20 mouse cellular contexts compared by ENCODE assay signal in the genomic region with DNA sequence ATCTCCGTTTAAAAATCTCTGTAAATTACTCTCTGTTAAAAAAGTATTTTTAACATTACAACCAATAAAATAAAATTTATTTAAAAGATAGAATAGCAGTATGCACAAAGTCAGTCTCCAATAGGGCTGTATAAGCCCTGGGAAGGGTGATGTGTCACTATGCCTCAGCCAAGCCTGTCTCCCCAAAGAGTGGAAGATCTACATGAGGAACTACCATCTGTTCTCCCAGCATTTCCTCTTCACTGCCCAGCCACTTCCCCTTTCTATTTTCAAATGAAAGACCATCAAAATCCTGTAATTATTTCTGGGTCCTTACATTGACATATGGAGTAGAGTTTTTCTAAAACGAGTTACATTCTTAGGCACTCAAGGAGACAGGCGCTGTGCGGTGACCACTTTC. TPM values are rescaled to one million over a fixed set of nuclear protein-coding genes. Genes with fewer than 3 reads are reported as not detected.
DNase-seq lines count a peak whose midpoint lies in the region; TF ChIP-seq lines count a peak whose summit lies in the region.
"Had no signal": no experiment of that assay in that cellular context is flagged by ENCODE, and none has a peak within 500 bp of the region (broad histone marks: within the 10 kb centered on the region; RNA-seq: fewer than 3 reads in every experiment).

No protein-coding gene starts in this region.

- no peaks in the 10 kb centered on the region for H3K79me2 ChIP-seq in MEL (ENCODE audit: control insufficient read depth, insufficient read depth, low read length, poor library complexity)

- TF ChIP-seq CTCF in MEL (IDR thresholded peaks at IDR 0.05 in 2 of 3, conservative IDR thresholded peaks at IDR 0.05 in 1 of 3; ENCODE audit: control insufficient read depth in 1 of 3, insufficient read depth in 1 of 3, low read depth in 2 of 3, low read length in 3 of 3, poor library complexity in 1 of 3, severe bottlenecking in 1 of 3): no peak

- TF ChIP-seq POLR2A in MEL (IDR thresholded peaks at IDR 0.05; ENCODE audit: control insufficient read depth in 1 of 2, insufficient read depth in 1 of 2, low read depth in 1 of 2, low read length in 2 of 2, poor library complexity in 1 of 2): no peak

- peaks cover 0 to 2% of the 10 kb centered on the region in 2 experiments; a peak in 2 of 4 replicates for H3K36me3 ChIP-seq in MEL (ENCODE audit: control insufficient read depth in 1 of 2, insufficient read depth in 2 of 2, low read length in 2 of 2)
- H3K36me3 ChIP-seq: embryonic facial prominence, embryonic 12.5 days; heart, embryonic 15.5 days; hindbrain, embryonic 13.5 days; liver, embryonic 15.5 days; neural tube, embryonic 15.5 days had no signal

- intact Hi-C loops in gastrocnemius, postnatal 14 days (cut with DNase I; ENCODE audit: low total_unique reads): no loop called here

- H3K9me3 ChIP-seq in MEL (replicated peaks; ENCODE audit: insufficient read depth, low read length): no peaks in the 10 kb centered on the region
- H3K9me3 ChIP-seq: embryonic facial prominence, embryonic 12.5 days; heart, embryonic 15.5 days; hindbrain, embryonic 13.5 days; liver, embryonic 15.5 days; neural tube, embryonic 15.5 days had no signal

- peaks cover 0 to 5% of the 10 kb centered on the region in 2 experiments; a peak in 3 of 4 replicates for H3K4me1 ChIP-seq in MEL (ENCODE audit: control insufficient read depth in 1 of 2, insufficient read depth in 2 of 2, low read length in 2 of 2)
- no peaks in the 10 kb centered on the region for H3K4me1 ChIP-seq in brown adipose tissue, adult 24 weeks (ENCODE audit: control insufficient read depth, insufficient read depth, insufficient read length, low read length)
- H3K4me1 ChIP-seq: embryonic facial prominence, embryonic 12.5 days; heart, embryonic 15.5 days; hindbrain, embryonic 13.5 days; liver, embryonic 15.5 days; neural tube, embryonic 15.5 days had no signal

- no peak overlapping the region for H3K9ac ChIP-seq in MEL (ENCODE audit: control insufficient read depth, low read depth, low read length, poor library complexity, severe bottlenecking)
- H3K9ac ChIP-seq: embryonic facial prominence, embryonic 12.5 days; heart, embryonic 15.5 days; hindbrain, embryonic 13.5 days; liver, embryonic 15.5 days; neural tube, embryonic 15.5 days had no signal

- peaks cover 0 to under 1% of the 10 kb centered on the region in 2 experiments; a peak in 1 of 4 replicates for H3K27me3 ChIP-seq in MEL (ENCODE audit: control insufficient read depth in 1 of 2, insufficient read depth in 2 of 2, low read length in 2 of 2)
- H3K27me3 ChIP-seq: embryonic facial prominence, embryonic 12.5 days; heart, embryonic 15.5 days; hindbrain, embryonic 13.5 days; liver, embryonic 15.5 days; neural tube, embryonic 15.5 days had no signal

- TF ChIP-seq EP300 in MEL (IDR thresholded peaks at IDR 0.05; ENCODE audit: low read depth in 1 of 2, low read length in 2 of 2): peak in 1 of 2 experiments; percentile 32; a peak in 1 of 4 replicates

- no peak overlapping the region for H3K27ac ChIP-seq in MEL (ENCODE audit: control insufficient read depth, low read depth, low read length)
- peak overlapping the region; percentile 60 for H3K27ac ChIP-seq in brown adipose tissue, adult 24 weeks (replicated peaks; ENCODE audit: low read depth, low read length)
- H3K27ac ChIP-seq: embryonic facial prominence, embryonic 12.5 days; heart, embryonic 15.5 days; hindbrain, embryonic 13.5 days; liver, embryonic 15.5 days; neural tube, embryonic 15.5 days had no signal

- peak; percentile 3 for DNase-seq in layer of hippocampus, adult 11-12 months (ENCODE audit: low spot score)
- no peak for DNase-seq in layer of hippocampus, adult 8-10 months (ENCODE audit: low spot score in 2 of 2)
- DNase-seq in MEL (ENCODE audit: low read depth, low spot score): peak; percentile 59
- peak; percentile 28 to 30 for DNase-seq in monocyte, adult 2 months (ENCODE audit: low read depth in 1 of 2, low spot score in 2 of 2)
- DNase-seq in gastrocnemius, postnatal 14 days: no peak
- no peak for DNase-seq in adrenal gland, postnatal 14 days
- DNase-seq: adrenal gland, postnatal 25 days; cerebellum, adult 18-20 months; gastrocnemius, postnatal 10 days; kidney, postnatal 36 days; left cerebral cortex, postnatal 4 days had no signal

- no peak for TF ChIP-seq RAD21 in MEL (IDR thresholded peaks at IDR 0.05; ENCODE audit: low read depth, low read length)

- no peak overlapping the region for H3K4me3 ChIP-seq in MEL (ENCODE audit: control insufficient read depth in 1 of 2, insufficient read depth in 1 of 2, low read depth in 2 of 2, low read length in 2 of 2)
- no peak overlapping the region for H3K4me3 ChIP-seq in brown adipose tissue, adult 24 weeks (ENCODE audit: insufficient read depth, low read depth, low read length)
- H3K4me3 ChIP-seq: embryonic facial prominence, embryonic 12.5 days; heart, embryonic 15.5 days; hindbrain, embryonic 13.5 days; liver, embryonic 15.5 days; neural tube, embryonic 15.5 days had no signal

TF ChIP-seq in MEL, 35 proteins besides CTCF, POLR2A, EP300 and RAD21:
- TF ChIP-seq SMC3 (IDR thresholded peaks at IDR 0.05; ENCODE audit: low read depth, low read length): no peak
- TF ChIP-seq TBP (IDR thresholded peaks at IDR 0.05; ENCODE audit: low read depth, low read length): no peak
- no peak for TF ChIP-seq HCFC1 (IDR thresholded peaks at IDR 0.05; ENCODE audit: low read depth, low read length)
- no peak for TF ChIP-seq MYC (IDR thresholded peaks at IDR 0.05; ENCODE audit: low read depth, low read length)
- TF ChIP-seq ETS1 (IDR thresholded peaks at IDR 0.05; ENCODE audit: low read depth, low read length): no peak
- TF ChIP-seq ZMIZ1 (IDR thresholded peaks at IDR 0.05; ENCODE audit: low read depth, low read length): no peak
- TF ChIP-seq ELF1 (IDR thresholded peaks at IDR 0.05; ENCODE audit: low read depth, low read length): no peak
- TF ChIP-seq USF1 (IDR thresholded peaks at IDR 0.05; ENCODE audit: low read depth, low read length): no peak
- no peak for TF ChIP-seq MEF2A (IDR thresholded peaks at IDR 0.05; ENCODE audit: extremely low read depth, insufficient replicate concordance, low read depth, low read length, poor library complexity, severe bottlenecking)
- TF ChIP-seq POLR2AphosphoS2 (IDR thresholded peaks at IDR 0.05; ENCODE audit: low read length): no peak
- no peak for TF ChIP-seq BHLHE40 (IDR thresholded peaks at IDR 0.05; ENCODE audit: borderline replicate concordance, low read depth, low read length)
- no peak for TF ChIP-seq MAX (IDR thresholded peaks at IDR 0.05; ENCODE audit: low read length)
- TF ChIP-seq UBTF (IDR thresholded peaks at IDR 0.05; ENCODE audit: borderline replicate concordance, insufficient read depth, low read depth, low read length): no peak
- TF ChIP-seq ZKSCAN1 (IDR thresholded peaks at IDR 0.05; ENCODE audit: low read depth, low read length): no peak
- no peak for TF ChIP-seq MYB (IDR thresholded peaks at IDR 0.05; ENCODE audit: low read depth, low read length)
- no peak for TF ChIP-seq JUND (IDR thresholded peaks at IDR 0.05; ENCODE audit: low read depth, low read length)

RNA-seq across cellular contexts. Expression of gene Serpinb12, which starts 2.3 kb away (rescaled TPM):
- total RNA-seq in layer of hippocampus, adult 8-10 months (2022): not detected
- total RNA-seq in MEL (2012; rRNA removed): not detected in 2 replicates
- not detected for polyA plus RNA-seq in MEL (2012; ENCODE audit: insufficient read depth in 1 of 2, insufficient read length in 2 of 2, low read depth in 1 of 2, low replicate concordance in 2 of 2, missing spikeins in 1 of 2)
- polyA plus RNA-seq in brown adipose tissue, adult 24 weeks (2012; ENCODE audit: insufficient read depth, insufficient read length, missing spikeins): not detected in 2 replicates
- under 1 TPM in 1 of 2 experiments, not detected in 1; 0.35 TPM for total RNA-seq in gastrocnemius, postnatal 14 days (2021)
- not detected in 2 replicates for total RNA-seq in adrenal gland, postnatal 14 days (2021)
- total RNA-seq: adrenal gland, postnatal 25 days; left cerebral cortex, postnatal 4 days; megakaryocyte-erythroid progenitor cell, adult 5-6 weeks had no signal
- polyA plus RNA-seq: embryonic facial prominence, embryonic 12.5 days; hindbrain, embryonic 13.5 days; intestine, postnatal 0 days; liver, embryonic 15.5 days had no signal

RNA-seq across cellular contexts. Expression of gene Serpinb13, which starts 48.8 kb away (rescaled TPM):
- not detected for total RNA-seq in layer of hippocampus, adult 8-10 months (2022)
- total RNA-seq in MEL (2012; rRNA removed): not detected in 2 replicates
- not detected for polyA plus RNA-seq in MEL (2012; ENCODE audit: insufficient read depth in 1 of 2, insufficient read length in 2 of 2, low read depth in 1 of 2, low replicate concordance in 2 of 2, missing spikeins in 1 of 2)
- polyA plus RNA-seq in brown adipose tissue, adult 24 weeks (2012; ENCODE audit: insufficient read depth, insufficient read length, missing spikeins): not detected in 2 replicates
- total RNA-seq in gastrocnemius, postnatal 14 days (2021): not detected
- not detected in 2 replicates for total RNA-seq in adrenal gland, postnatal 14 days (2021)
- total RNA-seq: adrenal gland, postnatal 25 days; gastrocnemius, postnatal 10 days; left cerebral cortex, postnatal 4 days; megakaryocyte-erythroid progenitor cell, adult 5-6 weeks had no signal
- polyA plus RNA-seq: embryonic facial prominence, embryonic 12.5 days; heart, embryonic 15.5 days; hindbrain, embryonic 13.5 days; intestine, postnatal 0 days; liver, embryonic 15.5 days; neural tube, embryonic 15.5 days; urinary bladder, adult 2 months had no signal

Comparison
In these comparisons a context has a peak if more than half of its experiments do, and no peak if none do; other contexts are left out.
1. DNase-seq: peak in layer of hippocampus, adult 11-12 months (single experiment), MEL (single experiment) and monocyte, adult 2 months (2 of 2); none in layer of hippocampus, adult 8-10 months (0 of 2), gastrocnemius, postnatal 14 days (single experiment) and adrenal gland, postnatal 14 days (single experiment).